In genomic region chr8:111680423-111681028, GRCm38 (mm10) we compare ENCODE assay signal across 9 mouse cellular contexts. TPM values are rescaled to one million over a fixed set of nuclear protein-coding genes. Genes with fewer than 3 reads are reported as not detected.
DNase-seq lines count a peak whose midpoint lies in the region; ATAC-seq lines count a peak whose summit lies in the region.
"Had no signal": no experiment of that assay in that cellular context is flagged by ENCODE, and none has a peak within 500 bp of the region (broad histone marks: within the 10 kb centered on the region; RNA-seq: fewer than 3 reads in every experiment).

No protein-coding gene starts in this region.

- no peak for DNase-seq in heart, postnatal 25 days (ENCODE audit: low spot score)
- DNase-seq in neural tube, embryonic 11.5 days (ENCODE audit: low spot score), result peak; percentile 31
- DNase-seq in neural tube, embryonic 10.5 days (ENCODE audit: extremely low spot score, low spot score), result no peak
- peak; percentile 52 for DNase-seq in retina, embryonic 14.5 days (ENCODE audit: low spot score)
- DNase-seq in frontal cortex, postnatal 14 days (ENCODE audit: low spot score in 2 of 2), result no peak
- DNase-seq in T-cell, adult 2 months (ENCODE audit: low spot score), result no peak

- H3K27ac ChIP-seq in heart, embryonic 13.5 days (replicated peaks), result no peak overlapping the region
- no peak overlapping the region for H3K27ac ChIP-seq in neural tube, embryonic 11.5 days (ENCODE audit: low read depth, low read length)
- 0 out of 2 replicates have a peak overlapping the region, but pooled peaks have one; percentile 43 for H3K27ac ChIP-seq in hindbrain, embryonic 15.5 days (replicated peaks)

- 0 out of 2 replicates have a peak overlapping the region, but pooled peaks have one; percentile 3 for H3K4me3 ChIP-seq in heart, embryonic 13.5 days
- no peak overlapping the region for H3K4me3 ChIP-seq in neural tube, embryonic 11.5 days (ENCODE audit: low read depth, low read length)
- H3K4me3 ChIP-seq in hindbrain, embryonic 15.5 days, result 0 out of 2 replicates have a peak overlapping the region, but pooled peaks have one; percentile 10

- no peaks in the 10 kb centered on the region for H3K36me3 ChIP-seq in heart, embryonic 13.5 days
- H3K36me3 ChIP-seq in neural tube, embryonic 11.5 days (ENCODE audit: control insufficient read depth, insufficient read depth, low read length), result no peaks in the 10 kb centered on the region
- no peaks in the 10 kb centered on the region for H3K36me3 ChIP-seq in hindbrain, embryonic 15.5 days

- no peaks in the 10 kb centered on the region for H3K9me3 ChIP-seq in heart, embryonic 13.5 days
- H3K9me3 ChIP-seq in neural tube, embryonic 11.5 days (ENCODE audit: control insufficient read depth, low read length), result no peaks in the 10 kb centered on the region
- no peaks in the 10 kb centered on the region for H3K9me3 ChIP-seq in hindbrain, embryonic 15.5 days

- H3K4me1 ChIP-seq in heart, embryonic 13.5 days, result no peaks in the 10 kb centered on the region
- no peaks in the 10 kb centered on the region for H3K4me1 ChIP-seq in neural tube, embryonic 11.5 days (ENCODE audit: control insufficient read depth, insufficient read depth, low read length)
- H3K4me1 ChIP-seq in hindbrain, embryonic 15.5 days (replicated peaks), result no peaks in the 10 kb centered on the region

- no peak overlapping the region for H3K9ac ChIP-seq in heart, embryonic 13.5 days
- no peak overlapping the region for H3K9ac ChIP-seq in neural tube, embryonic 11.5 days (ENCODE audit: low read length)
- no peak overlapping the region for H3K9ac ChIP-seq in hindbrain, embryonic 15.5 days

- ATAC-seq in heart, embryonic 13.5 days (ENCODE audit: extremely low read depth, insufficient number of reproducible peaks, low FRiP score, low TSS enrichment), result no peak
- no peak for ATAC-seq in neural tube, embryonic 11.5 days (ENCODE audit: insufficient read depth, low FRiP score, low TSS enrichment)
- peak; percentile 45; the same call in 1 of the 2 replicates for ATAC-seq in hindbrain, embryonic 15.5 days (ENCODE audit: low FRiP score, low read depth)

- 36% methylated on average over 17 of the region's 17 CpGs for WGBS in heart, embryonic 13.5 days
- 45% methylated on average over 17 of the region's 17 CpGs for whole genome bisulfite sequencing in neural tube, embryonic 11.5 days
- 38% methylated on average over 17 of the region's 17 CpGs for WGBS in hindbrain, embryonic 15.5 days

- intact Hi-C loops in heart, postnatal 25 days (cut with DNase I), result no loop called here

- H3K4me2 ChIP-seq in heart, embryonic 13.5 days, result peak overlapping the region; percentile 38; the same call in 1 of the 2 replicates
- no peak overlapping the region for H3K4me2 ChIP-seq in neural tube, embryonic 11.5 days (ENCODE audit: low read depth)
- H3K4me2 ChIP-seq in hindbrain, embryonic 15.5 days, result peak overlapping the region; percentile 11

- H3K27me3 ChIP-seq in heart, embryonic 13.5 days (replicated peaks), result no peaks in the 10 kb centered on the region
- no peaks in the 10 kb centered on the region for H3K27me3 ChIP-seq in neural tube, embryonic 11.5 days (ENCODE audit: control insufficient read depth, insufficient read depth, low read length)
- no peaks in the 10 kb centered on the region for H3K27me3 ChIP-seq in hindbrain, embryonic 15.5 days

RNA-seq across cellular contexts. Expression of gene Ctrb1, which starts 10.3 kb away (rescaled TPM):
- 1.9 TPM in 1 of 2 replicates, not detected in the other for polyA plus RNA-seq in heart, embryonic 13.5 days (2015; fragmentation: Nextera tagmentation; extraction: Ambion mirVana)
- total RNA-seq in heart, postnatal 25 days (2021), result not detected
- polyA plus RNA-seq in neural tube, embryonic 11.5 days (2014; fragmentation: Nextera tagmentation; extraction: Ambion mirVana), result not detected in 2 replicates
- 1.00 and 1.9 TPM in 2 replicates for polyA plus RNA-seq in hindbrain, embryonic 15.5 days (2015; fragmentation: Nextera tagmentation; extraction: Ambion mirVana)
- polyA plus RNA-seq: stomach, embryonic 14.5 days had no signal

RNA-seq across cellular contexts. Expression of gene Zfp1, which starts 37.3 kb away (rescaled TPM):
- polyA plus RNA-seq in heart, embryonic 13.5 days (2015; fragmentation: Nextera tagmentation; extraction: Ambion mirVana), result 12.9 and 13.8 TPM in 2 replicates
- 1 to 10 TPM; 7.4 to 7.5 TPM for total RNA-seq in heart, postnatal 25 days (2021)
- 22.3 and 22.7 TPM in 2 replicates for polyA plus RNA-seq in neural tube, embryonic 11.5 days (2014; fragmentation: Nextera tagmentation; extraction: Ambion mirVana)
- 25.1 and 25.9 TPM in 2 replicates for polyA plus RNA-seq in hindbrain, embryonic 15.5 days (2015; fragmentation: Nextera tagmentation; extraction: Ambion mirVana)

RNA-seq across cellular contexts. Expression of gene Ldhd, which starts 50.4 kb away (rescaled TPM):
- polyA plus RNA-seq in heart, embryonic 13.5 days (2015; fragmentation: Nextera tagmentation; extraction: Ambion mirVana), result 0.44 and 0.65 TPM in 2 replicates
- total RNA-seq in heart, postnatal 25 days (2021), result 10 to 100 TPM; 25.1 to 28.1 TPM
- polyA plus RNA-seq in neural tube, embryonic 11.5 days (2014; fragmentation: Nextera tagmentation; extraction: Ambion mirVana), result 0.15 and 0.21 TPM in 2 replicates
- polyA plus RNA-seq in hindbrain, embryonic 15.5 days (2015; fragmentation: Nextera tagmentation; extraction: Ambion mirVana), result 0.91 and 1.2 TPM in 2 replicates

Comparison
In these comparisons a context has a peak if more than half of its experiments do, and no peak if none do; other contexts are left out.
1. DNase-seq: peak in neural tube, embryonic 11.5 days (single experiment) and retina, embryonic 14.5 days (single experiment); none in heart, postnatal 25 days (single experiment), neural tube, embryonic 10.5 days (single experiment), frontal cortex, postnatal 14 days (0 of 2) and T-cell, adult 2 months (single experiment).